Mouse (Mus musculus): ENCODE results near the gene Tsc22d4. TPM values are rescaled to one million over a fixed set of nuclear protein-coding genes. Genes with fewer than 3 reads are reported as not detected.
"Not testable (repeated sequence)": the region's sequence is repeated elsewhere in the genome, so short reads cannot be mapped to it uniquely, and the experiment has no call there.

Gene Tsc22d4
- total RNA-seq (2021) = 100 to 1,000 TPM; 162 to 187 TPM
- long read RNA-seq, experiment 1, transcript Tsc22d4-203 (6 exons, 2,730 nt) = minor isoform, 6 of 248 reads
- long read RNA-seq, experiment 1, transcript Tsc22d4-205 (3 exons, 790 nt) = minor isoform, 12 of 248 reads
- long read RNA-seq, experiment 1, transcript Tsc22d4-202 (5 exons, 3,983 nt) = major isoform, 180 of 248 reads
- long read RNA-seq, experiment 1, partial matches to known transcripts = 35 of 248 reads
- long read RNA-seq, experiment 1, other reads (novel, unspliced or antisense) = 14 of 248 reads
- long read RNA-seq, experiment 2, transcript Tsc22d4-205 (3 exons, 790 nt) = minor isoform, 6 of 214 reads
- long read RNA-seq, experiment 2, transcript Tsc22d4-202 (5 exons, 3,983 nt) = major isoform, 159 of 214 reads
- long read RNA-seq, experiment 2, partial matches to known transcripts = 35 of 214 reads
- long read RNA-seq, experiment 2, other reads (novel, unspliced or antisense) = 11 of 214 reads

DNA sequence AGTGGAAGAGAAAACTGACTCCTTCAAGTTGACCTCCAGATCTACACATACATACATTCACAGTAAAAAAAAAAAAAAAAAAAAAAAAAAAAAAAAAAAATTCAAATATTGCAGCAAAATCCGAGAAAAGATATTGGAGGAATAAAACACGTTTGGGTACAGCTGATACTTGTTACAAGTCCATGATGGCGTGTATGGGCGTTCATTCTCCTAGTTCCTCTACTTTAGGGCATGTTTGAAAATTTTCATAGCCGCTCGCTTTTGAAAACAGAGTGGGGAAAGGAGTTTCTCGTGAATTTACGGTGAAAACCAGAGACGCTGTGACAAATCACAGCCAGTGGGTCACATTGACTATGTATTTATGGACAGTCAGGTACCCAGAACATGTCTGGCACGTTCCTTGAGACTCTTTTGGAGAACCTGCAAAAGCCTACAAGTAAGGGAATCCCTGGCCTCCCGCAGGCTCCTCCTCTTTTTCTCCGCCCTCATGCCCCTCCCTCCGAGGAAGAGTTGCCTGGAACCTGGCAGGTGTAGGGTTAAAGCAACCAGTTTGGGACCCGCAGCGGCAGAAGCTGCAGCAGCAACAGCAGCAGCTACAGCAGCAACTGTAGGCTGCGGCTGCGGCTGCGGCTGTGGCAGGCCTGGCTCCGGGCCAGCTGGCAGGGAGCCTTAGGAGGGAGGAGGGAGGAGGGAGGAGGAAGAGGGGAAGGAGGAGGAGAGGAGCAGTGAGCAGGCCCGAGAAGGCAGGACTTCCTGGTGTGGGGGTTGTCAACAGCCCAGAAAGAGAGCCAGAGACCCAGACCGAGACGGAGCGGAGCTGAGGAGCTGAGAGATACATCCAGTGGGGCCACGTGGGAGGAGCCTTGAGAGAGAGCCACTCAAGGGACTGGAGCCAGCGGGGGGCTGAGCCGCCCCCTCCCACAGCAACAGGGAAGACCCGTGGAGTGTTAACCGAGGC, at the start of gene Tsc22d4:
Gene Tsc22d4, plus strand, starts transcription at position 517 of the 958 bp plus-strand sequence.
- peak; percentile 92 for DNase-seq (ENCODE audit: low spot score in 2 of 2)

DNA sequence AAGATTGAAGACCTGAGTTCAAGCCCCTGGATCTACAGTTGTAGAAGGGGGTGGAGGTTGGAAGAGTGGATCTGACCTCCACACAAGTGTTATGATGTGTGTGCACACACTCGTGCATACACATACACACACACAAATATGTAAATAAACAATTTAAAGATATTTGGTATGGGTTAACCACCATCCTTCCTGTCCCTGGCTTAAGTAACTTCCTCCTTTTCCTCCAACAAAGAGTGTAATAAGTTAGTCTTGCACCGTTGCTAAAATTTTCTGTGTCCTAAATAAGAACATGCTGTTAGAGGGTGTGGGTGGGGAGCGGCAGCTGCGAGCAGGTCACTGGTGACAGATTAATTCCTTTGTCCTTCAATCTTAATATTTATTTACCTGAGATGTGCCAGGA, 49.6 kb upstream of the Tsc22d4 start:
- DNase-seq (ENCODE audit: low spot score in 2 of 2) = no peak

DNA sequence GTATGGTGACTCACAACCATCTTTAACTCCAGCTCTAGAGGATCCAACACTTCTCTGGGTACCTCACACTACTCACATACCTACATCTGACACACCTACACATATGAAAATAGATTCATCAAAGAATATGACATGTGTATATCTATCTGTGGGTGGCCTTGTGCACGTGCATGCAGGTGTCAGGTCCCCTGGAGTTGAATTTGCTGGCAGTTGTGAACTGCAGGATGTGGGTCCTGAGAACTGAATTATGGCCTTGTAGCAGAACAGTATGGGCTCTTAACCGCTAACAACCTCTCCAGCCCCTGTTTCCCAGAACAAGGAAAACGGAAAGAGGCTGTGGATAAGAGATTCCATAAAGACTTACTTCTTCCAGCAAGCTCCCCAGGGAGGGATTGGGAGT, 46.5 kb upstream of the Tsc22d4 start:
- no peak for DNase-seq (ENCODE audit: low spot score in 2 of 2)

DNA sequence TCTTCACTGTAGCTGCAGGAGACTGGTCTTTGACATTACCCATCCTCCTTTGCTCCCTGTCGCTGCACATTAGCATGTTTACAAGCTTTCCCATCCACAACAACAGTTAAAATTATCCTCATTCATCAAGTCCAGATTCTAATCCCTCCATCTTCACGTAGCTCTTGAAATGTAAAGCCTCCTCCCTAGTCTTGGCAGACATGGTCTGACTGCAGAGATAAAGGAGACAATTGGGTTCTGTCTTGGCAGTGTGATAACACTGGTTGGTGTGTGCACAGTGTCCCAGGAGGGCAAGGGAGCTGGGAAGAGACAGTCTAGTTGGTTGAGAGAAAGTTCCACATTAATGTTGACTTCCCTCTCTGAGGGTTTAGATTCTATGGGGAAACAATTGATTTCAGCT, 45.7 kb upstream of the Tsc22d4 start:
- DNase-seq (ENCODE audit: low spot score in 2 of 2) = no peak

DNA sequence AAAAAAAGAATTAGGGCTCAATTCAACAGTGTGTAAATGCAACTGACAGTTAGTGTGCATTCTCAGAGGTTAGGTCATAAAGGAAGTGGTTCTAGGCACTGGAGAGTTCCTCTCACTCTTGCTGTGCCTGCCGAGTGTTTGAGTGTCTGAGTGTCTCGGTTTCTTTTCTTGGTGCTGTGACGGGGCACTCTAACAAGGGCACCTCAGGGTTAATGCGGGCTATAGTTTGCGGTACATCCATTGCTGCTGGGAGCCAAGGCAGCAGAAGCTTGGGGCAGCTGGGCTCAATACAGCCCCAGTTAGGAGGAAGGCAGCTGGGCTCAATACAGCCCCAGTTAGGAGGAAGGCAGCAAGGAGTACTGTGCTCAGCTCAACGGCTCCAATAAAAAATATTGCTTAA, 40.3 kb upstream of the Tsc22d4 start:
- no peak for DNase-seq (ENCODE audit: low spot score in 2 of 2)

DNA sequence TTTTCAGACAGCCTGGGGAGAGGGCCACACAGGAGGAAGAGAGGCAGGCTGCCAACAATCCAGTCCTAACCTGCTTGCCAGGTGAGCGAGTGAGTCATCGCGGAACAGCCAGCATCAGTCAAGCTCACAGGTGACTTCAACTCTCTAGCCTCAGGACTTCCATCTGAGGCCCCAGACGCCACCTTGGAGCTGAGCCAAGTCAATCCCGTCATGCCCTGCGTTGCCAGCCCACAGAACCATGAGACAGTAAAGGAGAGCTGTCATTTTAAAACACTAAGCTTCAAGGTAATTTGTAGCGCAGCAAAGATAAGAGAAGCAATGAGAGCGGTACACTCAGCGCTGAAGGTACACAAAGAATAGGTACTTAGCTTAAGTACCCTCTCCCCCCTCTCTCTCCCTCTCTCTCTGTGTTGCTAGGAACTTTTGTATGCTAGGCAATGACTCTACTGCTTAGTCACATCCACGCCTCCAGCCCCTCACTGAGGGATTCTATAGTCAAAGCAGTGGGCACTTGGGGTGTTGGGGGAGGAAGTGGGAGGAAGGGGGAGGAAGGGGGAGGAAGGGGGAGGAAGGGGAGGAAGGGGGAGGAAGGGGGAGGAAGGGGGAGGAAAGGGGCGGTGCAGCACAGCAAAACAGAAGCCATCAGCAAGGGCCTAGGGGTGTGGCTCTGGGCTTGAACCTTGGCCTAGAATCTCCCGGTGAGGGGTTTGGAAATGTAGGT, 38.5 kb upstream of the Tsc22d4 start:
- peak in 1 of 2 experiments; percentile 24 for DNase-seq (ENCODE audit: low spot score in 2 of 2)

DNA sequence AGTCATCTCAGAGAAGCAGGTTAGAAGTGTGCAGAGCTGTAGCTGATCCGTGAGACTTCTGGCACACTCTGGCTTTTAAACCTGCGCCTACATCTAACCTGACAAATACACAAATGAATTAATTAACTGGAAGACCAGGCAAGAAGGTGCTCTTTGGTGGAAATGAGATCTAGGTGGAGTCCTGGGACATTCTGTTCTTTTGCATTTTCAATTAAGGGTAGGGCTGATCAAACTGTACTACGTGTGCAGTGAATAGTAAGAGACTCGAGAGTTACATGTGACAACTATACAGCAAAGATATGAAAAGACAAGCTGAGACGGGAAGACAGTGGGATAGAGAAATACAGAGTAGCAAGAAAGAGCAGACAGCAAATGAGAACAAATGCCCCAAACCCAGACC, 32.1 kb upstream of the Tsc22d4 start:
- DNase-seq (ENCODE audit: low spot score in 2 of 2) = no peak

DNA sequence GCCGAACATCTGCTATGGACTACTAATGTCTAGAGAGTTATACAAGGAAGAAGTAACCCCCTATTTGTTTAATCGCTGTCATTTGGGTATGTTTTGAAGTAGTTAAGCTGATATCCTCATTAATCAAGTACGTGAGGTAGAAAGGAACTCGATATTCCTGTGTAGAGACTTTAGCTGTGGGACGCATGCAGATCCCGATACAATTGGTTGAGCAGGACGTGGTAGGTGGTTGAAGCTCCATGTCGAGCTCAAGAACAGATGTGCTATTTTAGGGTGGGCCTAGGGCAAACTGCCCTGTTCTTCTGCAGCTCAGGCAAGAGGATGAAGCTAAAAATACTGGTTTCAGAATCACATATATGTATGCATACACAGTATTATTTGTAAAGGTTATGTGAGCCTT, 29.8 kb upstream of the Tsc22d4 start:
- DNase-seq (ENCODE audit: low spot score in 2 of 2) = no peak

DNA sequence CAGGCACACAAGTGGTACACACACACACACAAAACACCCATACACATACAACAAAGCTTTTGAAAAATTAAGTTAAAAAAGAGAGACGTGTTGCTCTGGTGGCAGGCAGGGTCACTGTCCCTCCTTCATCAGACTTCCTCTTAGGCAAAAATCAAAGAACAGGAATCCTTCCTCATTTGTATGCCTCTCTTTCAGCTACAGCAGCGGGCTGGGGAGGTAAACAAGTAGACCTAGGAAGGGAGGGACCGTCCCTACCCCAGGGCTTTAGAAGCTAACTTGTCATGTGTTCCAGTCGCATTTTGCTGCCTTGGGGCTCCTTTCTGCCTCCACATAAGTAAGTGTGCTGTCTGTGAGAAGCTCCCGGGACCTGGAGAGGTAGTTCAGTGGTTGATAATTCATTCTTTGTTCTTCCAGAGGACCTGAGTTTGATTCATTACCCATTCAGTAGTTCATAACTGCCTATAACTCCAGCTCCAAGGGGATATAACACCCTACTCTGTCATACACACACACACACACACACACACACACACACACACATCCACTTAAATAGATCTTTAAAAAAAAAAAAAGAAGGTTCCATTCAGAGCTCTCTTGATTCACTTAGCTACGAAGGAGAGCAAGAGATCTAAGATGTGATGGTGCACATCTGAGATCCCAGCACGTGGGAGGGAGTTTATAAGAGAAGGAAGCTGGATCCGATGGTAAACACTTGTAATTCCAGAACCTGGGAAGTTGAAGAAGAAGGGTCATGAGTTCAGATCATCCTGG, 27.3 kb upstream of the Tsc22d4 start:
- DNase-seq (ENCODE audit: low spot score in 2 of 2) = no peak

DNA sequence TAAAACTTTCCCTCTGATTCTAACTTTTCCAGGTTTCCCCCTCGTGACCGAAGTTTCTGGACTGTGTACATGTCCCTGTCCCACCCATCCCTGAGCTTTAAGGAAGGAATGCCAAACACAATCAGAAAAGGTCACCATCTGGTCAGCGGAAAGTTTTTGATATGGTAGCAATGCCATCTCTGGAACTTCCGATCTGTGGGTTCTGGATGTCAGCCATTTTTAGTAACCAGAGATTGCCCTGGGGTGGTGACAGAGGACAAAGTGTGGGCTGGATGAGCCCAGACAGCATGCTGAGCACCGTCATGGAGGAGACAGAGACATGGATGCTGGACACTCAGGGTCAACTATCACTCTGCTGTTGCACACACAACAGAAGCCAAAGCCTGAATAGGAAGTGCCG, 26.4 kb upstream of the Tsc22d4 start:
- DNase-seq (ENCODE audit: low spot score in 2 of 2) = no peak

DNA sequence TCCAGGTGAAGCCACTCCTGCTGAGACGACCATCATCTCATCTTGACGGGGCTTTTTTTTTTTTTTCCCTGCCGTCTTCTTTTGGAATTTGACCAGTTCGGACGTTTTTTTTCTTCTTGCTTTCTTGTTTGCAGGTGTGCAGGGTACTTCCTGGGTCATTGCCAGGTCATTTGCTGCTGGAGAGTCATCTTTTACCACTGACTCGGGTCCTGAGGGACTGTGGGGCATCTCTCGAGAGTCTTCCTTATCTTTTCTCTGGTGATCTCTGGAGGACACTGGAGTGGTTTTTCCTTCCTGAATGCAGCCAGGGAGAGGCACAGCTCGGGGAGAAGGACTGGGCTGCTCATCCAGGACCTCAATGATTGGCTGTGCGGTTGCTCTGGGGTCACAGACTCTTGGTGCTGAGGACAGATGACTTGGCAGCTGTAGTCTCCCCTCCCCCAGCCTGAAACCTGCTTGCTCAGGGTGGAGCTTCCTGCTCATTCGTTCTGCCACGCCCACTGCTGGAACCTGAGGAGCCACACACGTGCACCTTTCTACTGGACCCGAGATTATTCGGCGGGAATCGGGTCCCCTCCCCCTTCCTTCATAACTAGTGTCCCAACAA, 24.9 kb upstream of the Tsc22d4 start:
- not testable (repeated sequence) for DNase-seq (ENCODE audit: low spot score in 2 of 2)

DNA sequence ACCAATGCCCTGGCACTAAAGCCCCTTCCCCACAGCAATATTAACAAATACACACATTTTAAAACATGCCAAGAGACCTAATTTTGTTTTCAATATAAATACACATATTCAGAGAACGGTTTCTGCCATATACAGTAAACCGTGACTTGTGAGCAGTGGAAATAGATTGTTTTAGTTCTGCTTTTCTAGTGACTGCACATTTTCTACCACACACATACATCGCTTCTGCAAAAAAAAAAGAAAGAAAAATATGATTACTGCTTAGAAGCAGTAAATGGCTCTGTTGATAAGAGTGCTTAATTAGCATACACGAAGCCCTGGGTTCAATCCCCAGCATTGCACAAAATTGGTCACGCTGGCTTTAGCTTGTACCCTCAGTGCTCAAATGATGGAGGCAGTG, 21.7 kb upstream of the Tsc22d4 start:
- no peak for DNase-seq (ENCODE audit: low spot score in 2 of 2)

DNA sequence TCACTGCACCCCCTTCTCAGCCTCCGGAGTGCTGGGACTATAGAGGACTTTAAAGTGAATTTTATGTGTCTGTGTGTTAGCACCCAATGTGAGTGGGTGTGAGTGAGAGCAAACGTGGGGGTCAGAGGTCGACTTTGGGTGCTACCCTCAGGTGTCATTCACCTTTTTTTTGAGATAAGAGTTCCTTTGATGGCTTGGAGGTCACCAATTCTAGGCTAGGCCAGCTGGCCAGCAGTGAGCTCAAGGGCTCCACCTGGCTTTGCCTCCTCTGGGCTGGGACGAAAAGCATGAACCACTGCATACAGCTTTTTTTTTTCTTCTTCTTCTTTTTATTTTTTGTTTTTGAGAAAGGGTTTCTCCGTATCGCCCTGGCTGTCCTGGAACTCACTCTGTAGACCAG, 18.8 kb upstream of the Tsc22d4 start:
- DNase-seq (ENCODE audit: low spot score in 2 of 2) = no peak

DNA sequence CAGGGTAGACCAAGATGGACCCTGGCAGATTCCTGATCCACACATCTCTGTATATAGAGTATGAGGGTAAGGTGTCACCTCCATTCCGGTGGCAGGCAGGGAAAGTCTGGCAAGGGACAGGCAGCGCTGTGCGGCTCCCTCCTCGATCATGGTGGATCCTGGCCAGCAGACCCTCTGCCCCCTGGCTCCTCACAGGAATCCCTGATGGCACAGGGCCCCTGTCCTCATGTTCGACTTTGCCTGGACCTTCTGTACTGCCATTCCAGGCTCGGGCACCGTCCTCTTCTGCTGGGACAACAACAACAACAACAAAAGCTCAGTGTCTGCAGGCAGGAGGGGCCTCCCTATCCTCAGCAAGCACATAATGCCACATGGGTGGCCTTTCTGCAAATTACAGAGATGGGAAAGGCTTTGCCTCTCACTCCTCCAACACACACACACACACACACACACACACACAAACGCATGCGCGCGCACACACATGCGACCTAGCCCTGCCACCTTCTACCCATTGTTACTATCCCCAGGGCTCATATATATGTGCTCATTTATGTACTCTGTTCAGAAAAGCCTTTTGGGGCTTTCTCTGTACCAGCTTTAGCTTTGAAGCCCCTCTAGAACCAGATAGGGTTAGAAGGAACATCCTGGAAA, 11.8 kb upstream of the Tsc22d4 start:
- DNase-seq (ENCODE audit: low spot score in 2 of 2) = no peak

DNA sequence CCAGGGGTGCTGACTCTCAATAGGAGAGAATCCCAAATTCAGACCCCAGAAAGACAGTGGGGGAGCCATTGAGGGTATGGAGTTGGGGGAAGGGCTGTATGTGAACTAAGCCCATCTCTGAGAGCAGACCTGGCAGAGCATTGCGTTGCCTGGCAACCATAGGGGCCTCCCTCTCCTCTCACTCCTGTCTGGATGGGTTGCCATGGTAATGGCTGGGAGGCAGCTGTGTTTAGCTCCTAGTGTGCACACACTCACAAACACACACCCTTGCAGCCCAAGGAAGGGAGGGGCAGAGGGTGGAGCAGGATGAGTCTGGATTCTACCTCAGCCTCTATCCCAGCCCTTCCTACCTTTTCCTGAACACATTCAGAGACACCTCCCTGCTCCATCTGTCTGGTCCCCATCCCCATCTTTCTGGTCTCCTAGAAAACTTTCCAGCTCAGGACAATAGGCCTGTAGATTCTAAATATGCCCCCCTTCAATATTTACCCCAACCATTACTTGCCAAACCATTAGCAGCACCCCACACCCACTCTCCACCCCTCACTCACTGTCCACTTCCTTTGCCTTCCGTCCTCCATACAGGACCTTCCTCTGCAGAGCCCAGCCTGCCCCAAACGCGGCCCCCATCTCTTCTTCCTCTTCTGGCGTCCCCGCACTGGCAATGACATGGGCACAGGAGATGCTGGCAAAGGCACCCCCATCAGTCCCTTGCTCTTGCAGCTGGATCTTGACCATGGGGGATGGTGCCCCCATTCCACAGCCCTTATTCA, 11.1 kb upstream of the Tsc22d4 start:
- DNase-seq (ENCODE audit: low spot score in 2 of 2) = no peak

DNA sequence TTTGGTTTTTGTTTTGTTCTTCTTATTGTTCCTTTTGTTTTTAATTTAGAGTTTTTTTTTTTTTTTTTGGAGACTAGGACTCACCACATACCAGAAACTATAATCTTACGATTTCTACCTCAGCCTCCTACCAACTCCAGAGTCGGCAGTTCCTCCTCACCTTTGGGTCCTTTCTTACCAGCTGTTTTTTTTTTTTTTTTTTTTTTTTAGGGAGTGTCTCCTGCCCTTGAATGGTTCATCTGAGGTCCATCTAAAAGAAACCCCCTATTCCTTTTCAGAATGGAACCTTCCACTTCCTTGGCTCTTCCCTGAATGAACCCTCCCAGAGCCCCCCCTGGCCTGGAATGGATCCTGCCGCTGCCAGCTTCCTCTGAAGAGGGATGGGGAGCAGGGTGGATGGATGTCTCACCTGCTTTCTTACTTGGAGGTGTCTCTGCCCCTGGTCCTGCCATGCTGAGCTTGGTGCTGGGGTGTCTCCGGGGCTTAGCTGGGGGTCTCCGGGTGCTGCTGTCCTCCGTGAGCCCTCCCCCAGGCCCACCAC, 8.1 kb upstream of the Tsc22d4 start:
- DNase-seq (ENCODE audit: low spot score in 2 of 2) = no peak

DNA sequence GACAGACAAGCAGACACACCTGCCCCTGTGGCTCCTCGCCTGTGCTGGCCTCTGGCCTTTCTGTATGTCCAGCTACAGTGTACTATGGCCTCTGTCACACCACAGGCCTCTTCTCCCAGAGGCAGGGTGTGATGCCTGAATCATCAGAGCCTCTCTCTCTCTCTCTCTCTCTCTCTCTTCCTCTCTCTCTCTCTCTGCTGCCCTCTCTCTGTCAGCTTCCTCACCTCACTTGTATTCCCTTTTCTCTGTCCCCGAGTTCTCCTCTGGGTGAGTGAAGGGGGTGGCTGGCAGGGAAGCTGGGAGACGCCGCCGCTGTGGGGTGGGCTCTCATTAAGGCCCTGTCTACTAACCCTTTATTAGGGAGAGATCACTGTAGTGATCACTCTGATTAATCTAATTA, 7.0 kb upstream of the Tsc22d4 start:
- DNase-seq (ENCODE audit: low spot score in 2 of 2) = no peak

DNA sequence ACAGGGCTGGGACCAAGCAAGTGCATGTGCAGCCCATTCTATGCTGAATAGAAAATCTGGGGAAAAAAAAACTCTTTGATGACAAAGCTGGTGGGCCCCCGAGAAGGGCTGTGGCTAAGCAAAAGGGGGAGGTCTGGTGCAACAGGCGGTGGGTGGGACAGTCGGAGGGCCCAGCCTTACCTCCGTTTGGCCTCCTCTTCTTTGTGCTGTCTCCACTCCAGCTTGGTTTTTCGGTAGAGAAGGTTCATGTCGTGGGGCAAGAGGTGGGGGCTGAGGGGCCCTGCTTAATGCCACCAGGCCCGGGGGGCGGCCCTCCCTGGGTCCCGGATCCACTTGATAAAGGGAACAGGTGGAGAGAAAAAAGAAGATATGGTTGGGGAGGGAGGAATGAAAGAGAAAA, 6.1 kb upstream of the Tsc22d4 start:
- DNase-seq (ENCODE audit: low spot score in 2 of 2) = no peak

DNA sequence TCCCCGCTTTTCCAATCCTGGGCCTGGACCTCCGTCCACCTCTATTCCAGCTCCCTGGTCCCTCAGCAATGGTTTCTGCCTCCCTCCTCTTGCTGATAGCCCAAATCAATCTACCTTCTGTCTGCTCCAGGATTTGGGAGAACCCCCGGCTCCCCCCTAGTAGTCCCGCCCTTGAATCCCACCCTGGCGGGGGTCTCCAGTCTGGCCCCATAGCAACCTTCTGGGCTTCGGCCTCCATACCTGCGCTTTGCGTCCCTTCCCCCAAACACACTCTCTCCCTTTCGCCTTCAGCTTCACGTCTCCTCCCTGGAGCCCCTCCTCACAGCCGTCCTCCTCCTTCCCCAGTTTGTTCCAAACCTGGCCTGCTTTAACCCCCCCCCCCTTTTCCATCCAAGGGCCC, 5.0 kb upstream of the Tsc22d4 start:
- no peak for DNase-seq (ENCODE audit: low spot score in 2 of 2)

Data from gastrocnemius, postnatal 4 days (tissue).